Mouse (Mus musculus): Measurements from ENCODE around the gene Slco2b1. TPM values are rescaled to one million over a fixed set of nuclear protein-coding genes. Genes with fewer than 3 reads are reported as not detected.

Slco2b1 gene
- polyA plus RNA-seq, 1 experiment from 2014 or later = 6.7 TPM

DNA sequence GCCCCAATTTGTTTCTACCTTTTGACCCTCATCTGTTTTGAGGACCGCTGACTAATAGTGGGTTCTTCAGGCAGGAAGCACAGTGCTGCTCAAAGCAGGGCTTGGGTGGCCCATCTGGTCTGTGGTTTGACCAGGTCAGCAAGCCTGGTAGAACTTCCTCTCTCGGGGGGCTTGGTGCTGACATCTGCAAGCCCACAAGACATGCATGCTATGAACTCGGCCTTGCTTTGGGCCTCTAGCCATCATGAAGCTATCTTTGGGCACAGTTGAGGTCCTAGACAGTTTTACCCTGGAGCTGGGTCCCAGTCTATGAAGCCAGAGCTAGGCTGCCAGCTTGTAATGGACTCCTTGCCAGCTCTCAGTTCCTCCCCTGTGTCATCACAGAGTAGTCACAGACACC, 36.2 kb downstream of the Slco2b1 start:
- ATAC-seq = no peak
- Histone ChIP-seq H3K36me3 (ENCODE audit: control insufficient read depth, insufficient read depth, low read length) (no peaks in the 10 kb centered on the region), H3K9ac (ENCODE audit: low read depth, low read length) (no peak overlapping the region), H3K9me3 (ENCODE audit: control insufficient read depth, low read length) (no peaks in the 10 kb centered on the region), H3K4me2 (ENCODE audit: low read length) (no peak overlapping the region), H3K27ac (ENCODE audit: low read depth, low read length) (no peak overlapping the region), H3K27me3 (replicated peaks; ENCODE audit: control insufficient read depth, insufficient read depth, low read length) (no peaks in the 10 kb centered on the region), H3K4me1 (ENCODE audit: control insufficient read depth, insufficient read depth, low read depth, low read length) (no peaks in the 10 kb centered on the region), H3K4me3 (ENCODE audit: low read length) (no peak overlapping the region)
- WGBS = 86% methylated on average over 3 of the region's 3 CpGs

DNA sequence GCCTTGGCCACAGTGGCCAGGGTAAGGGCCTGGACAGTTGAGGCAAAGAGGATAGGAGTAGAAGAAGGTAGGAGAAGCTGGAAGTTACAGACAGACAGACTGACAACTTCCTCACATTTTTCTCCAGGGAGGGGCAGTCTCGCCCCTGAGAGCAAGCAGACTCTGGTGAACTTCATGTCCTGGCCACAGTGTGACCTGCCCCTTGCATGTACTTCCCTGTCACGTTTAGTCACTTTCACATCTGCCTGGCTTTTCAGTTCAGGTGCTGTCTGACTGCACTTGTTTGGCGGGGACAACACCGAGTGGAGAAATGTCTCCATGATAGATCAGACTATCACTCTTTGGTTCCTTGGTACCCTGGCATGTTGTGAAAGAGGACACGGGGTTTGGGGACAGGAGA, 36.9 kb downstream of the Slco2b1 start:
- Histone ChIP-seq H3K4me2 (ENCODE audit: low read length) (no peak overlapping the region), H3K36me3 (ENCODE audit: control insufficient read depth, insufficient read depth, low read length) (no peaks in the 10 kb centered on the region), H3K9me3 (ENCODE audit: control insufficient read depth, low read length) (no peaks in the 10 kb centered on the region), H3K27me3 (replicated peaks; ENCODE audit: control insufficient read depth, insufficient read depth, low read length) (no peaks in the 10 kb centered on the region), H3K9ac (ENCODE audit: low read depth, low read length) (no peak overlapping the region), H3K27ac (ENCODE audit: low read depth, low read length) (no peak overlapping the region; the same call in 1 of the 2 replicates), H3K4me1 (ENCODE audit: control insufficient read depth, insufficient read depth, low read depth, low read length) (no peaks in the 10 kb centered on the region), H3K4me3 (ENCODE audit: low read length) (no peak overlapping the region)
- no peak for ATAC-seq
- 86% methylated on average over 5 of the region's 5 CpGs for WGBS

DNA sequence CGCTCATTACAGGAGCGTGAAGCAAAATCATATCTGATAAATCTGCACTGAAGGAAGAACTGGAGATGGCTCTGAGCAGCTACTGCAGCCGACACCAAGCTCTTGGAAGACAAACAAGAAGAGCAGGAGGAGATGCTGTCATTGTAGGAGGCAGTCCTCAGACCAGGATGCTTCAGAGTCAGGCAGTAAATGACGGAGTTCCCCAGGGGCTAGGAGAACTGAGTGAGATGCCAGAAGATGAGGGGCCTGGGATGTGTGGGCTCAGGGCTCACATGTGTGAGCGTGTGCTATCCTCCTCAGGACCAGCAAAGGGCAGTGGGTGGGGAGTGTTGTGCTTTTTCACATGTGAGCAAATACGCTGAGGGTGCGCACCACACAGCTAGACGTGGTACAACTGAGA, 38.0 kb downstream of the Slco2b1 start:
- ATAC-seq = no peak
- Histone ChIP-seq H3K4me1 (ENCODE audit: control insufficient read depth, insufficient read depth, low read depth, low read length) (no peaks in the 10 kb centered on the region), H3K27me3 (replicated peaks; ENCODE audit: control insufficient read depth, insufficient read depth, low read length) (no peaks in the 10 kb centered on the region), H3K9ac (ENCODE audit: low read depth, low read length) (no peak overlapping the region), H3K36me3 (ENCODE audit: control insufficient read depth, insufficient read depth, low read length) (no peaks in the 10 kb centered on the region), H3K27ac (ENCODE audit: low read depth, low read length) (no peak overlapping the region), H3K4me3 (ENCODE audit: low read length) (no peak overlapping the region), H3K9me3 (ENCODE audit: control insufficient read depth, low read length) (no peaks in the 10 kb centered on the region), H3K4me2 (ENCODE audit: low read length) (no peak overlapping the region)
- 74% methylated on average over 8 of the region's 8 CpGs for WGBS

DNA sequence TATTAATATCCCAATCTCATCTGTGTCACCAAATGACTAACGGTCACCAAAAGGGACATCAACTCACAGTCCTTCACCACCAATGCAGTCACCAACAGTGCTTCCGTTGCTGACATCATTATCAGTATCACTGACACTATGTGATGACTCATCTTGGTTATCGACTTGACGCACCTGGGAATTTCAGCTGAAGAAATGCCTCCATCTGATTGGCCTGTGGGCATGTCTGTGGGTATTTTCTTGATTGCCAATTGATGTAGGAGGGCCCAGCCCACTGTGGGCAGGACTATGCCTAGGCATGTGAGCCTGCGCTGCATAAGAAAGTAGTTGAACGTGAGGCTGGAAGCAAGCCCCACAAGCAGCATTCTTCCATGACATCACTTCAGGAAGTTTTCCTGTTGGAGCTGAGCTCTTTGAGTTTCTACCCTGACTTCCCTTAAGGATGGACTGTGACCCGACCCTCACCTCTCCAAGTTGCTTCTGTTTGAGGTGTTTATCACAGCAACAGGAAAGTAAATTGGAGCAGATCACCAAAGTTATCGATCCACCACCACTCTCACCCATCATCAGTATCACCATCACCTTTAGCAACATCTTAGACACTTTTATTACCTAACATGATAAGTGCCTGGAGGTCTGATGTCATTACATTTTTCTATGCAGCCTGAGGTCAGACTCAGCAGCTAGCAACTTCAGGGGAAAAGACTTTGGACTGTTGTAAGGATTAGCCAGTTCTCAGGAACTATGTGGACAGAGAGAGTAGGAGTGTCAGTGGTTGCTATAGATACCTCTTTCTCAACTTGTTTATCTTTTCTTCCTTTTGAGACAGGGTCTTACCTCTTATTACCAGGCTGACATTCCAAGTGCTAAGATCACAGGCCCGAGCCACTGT, 39.4 kb downstream of the Slco2b1 start:
- WGBS = 87% methylated on average over 9 of the region's 9 CpGs
- Histone ChIP-seq H3K9ac (ENCODE audit: low read depth, low read length) (no peak overlapping the region), H3K4me3 (ENCODE audit: low read length) (no peak overlapping the region), H3K36me3 (ENCODE audit: control insufficient read depth, insufficient read depth, low read length) (no peaks in the 10 kb centered on the region), H3K4me2 (ENCODE audit: low read length) (no peak overlapping the region), H3K4me1 (ENCODE audit: control insufficient read depth, insufficient read depth, low read depth, low read length) (no peaks in the 10 kb centered on the region), H3K27ac (ENCODE audit: low read depth, low read length) (no peak overlapping the region), H3K27me3 (replicated peaks; ENCODE audit: control insufficient read depth, insufficient read depth, low read length) (no peaks in the 10 kb centered on the region), H3K9me3 (ENCODE audit: control insufficient read depth, low read length) (no peaks in the 10 kb centered on the region)
- ATAC-seq = no peak

DNA sequence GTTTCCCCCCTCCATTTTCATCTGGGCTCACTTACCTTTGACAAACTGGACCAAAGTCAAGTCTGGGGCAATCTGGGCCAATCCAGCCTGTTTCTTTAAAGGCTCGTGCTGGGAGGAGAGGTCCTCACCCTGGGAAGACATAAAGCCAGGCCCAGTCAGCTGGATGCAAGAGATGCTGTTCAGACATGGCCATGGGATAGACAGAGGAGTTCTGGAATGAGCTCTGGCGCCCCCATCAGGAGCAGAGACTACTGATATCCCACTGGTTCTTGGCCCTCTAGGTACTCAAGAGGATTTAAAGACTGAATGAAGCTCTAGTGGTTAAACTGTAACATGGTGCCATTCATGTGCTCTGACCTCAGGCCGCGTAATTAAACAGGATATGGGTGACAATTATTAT, 40.2 kb downstream of the Slco2b1 start:
- H3K27ac ChIP-seq (ENCODE audit: low read depth, low read length) = no peak overlapping the region
- WGBS = 74% methylated on average over 4 of the region's 4 CpGs
- ATAC-seq = no peak
- no peak overlapping the region for H3K4me2 ChIP-seq (ENCODE audit: low read length)
- no peaks in the 10 kb centered on the region for H3K4me1 ChIP-seq (ENCODE audit: control insufficient read depth, insufficient read depth, low read depth, low read length)
- no peaks in the 10 kb centered on the region for H3K9me3 ChIP-seq (ENCODE audit: control insufficient read depth, low read length)
- no peaks in the 10 kb centered on the region for H3K36me3 ChIP-seq (ENCODE audit: control insufficient read depth, insufficient read depth, low read length)
- H3K4me3 ChIP-seq (ENCODE audit: low read length) = no peak overlapping the region
- H3K27me3 ChIP-seq (replicated peaks; ENCODE audit: control insufficient read depth, insufficient read depth, low read length) = no peaks in the 10 kb centered on the region
- no peak overlapping the region for H3K9ac ChIP-seq (ENCODE audit: low read depth, low read length)

DNA sequence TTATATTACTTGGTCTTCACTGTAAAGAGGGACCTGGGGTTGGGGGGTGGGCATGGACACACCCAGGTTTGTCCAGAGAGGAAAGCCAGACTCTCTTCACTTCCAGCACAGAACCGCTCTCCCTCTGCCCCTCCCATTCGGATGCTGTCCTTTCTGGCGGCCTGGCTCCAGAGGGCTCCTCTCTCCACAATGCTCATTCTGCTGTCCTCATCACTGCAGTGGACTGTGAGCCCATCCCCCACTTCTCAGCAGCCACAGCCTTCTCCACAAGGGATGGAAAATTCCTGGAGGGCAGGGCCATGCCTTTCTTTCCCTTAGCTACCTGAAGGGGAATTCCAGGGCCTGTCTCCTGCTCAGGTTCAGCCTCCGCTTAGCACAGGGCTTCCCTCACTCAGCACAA, 42.3 kb downstream of the Slco2b1 start:
- Histone ChIP-seq H3K27me3 (replicated peaks; ENCODE audit: control insufficient read depth, insufficient read depth, low read length) (no peaks in the 10 kb centered on the region), H3K9ac (ENCODE audit: low read depth, low read length) (no peak overlapping the region), H3K4me3 (ENCODE audit: low read length) (no peak overlapping the region), H3K27ac (ENCODE audit: low read depth, low read length) (no peak overlapping the region), H3K4me2 (ENCODE audit: low read length) (no peak overlapping the region), H3K9me3 (ENCODE audit: control insufficient read depth, low read length) (no peaks in the 10 kb centered on the region), H3K4me1 (ENCODE audit: control insufficient read depth, insufficient read depth, low read depth, low read length) (0 out of 2 replicates have a peak, but pooled peaks cover 2% of the 10 kb centered on the region), H3K36me3 (ENCODE audit: control insufficient read depth, insufficient read depth, low read length) (no peaks in the 10 kb centered on the region)
- WGBS = 26% methylated on average over 4 of the region's 4 CpGs
- ATAC-seq = no peak

DNA sequence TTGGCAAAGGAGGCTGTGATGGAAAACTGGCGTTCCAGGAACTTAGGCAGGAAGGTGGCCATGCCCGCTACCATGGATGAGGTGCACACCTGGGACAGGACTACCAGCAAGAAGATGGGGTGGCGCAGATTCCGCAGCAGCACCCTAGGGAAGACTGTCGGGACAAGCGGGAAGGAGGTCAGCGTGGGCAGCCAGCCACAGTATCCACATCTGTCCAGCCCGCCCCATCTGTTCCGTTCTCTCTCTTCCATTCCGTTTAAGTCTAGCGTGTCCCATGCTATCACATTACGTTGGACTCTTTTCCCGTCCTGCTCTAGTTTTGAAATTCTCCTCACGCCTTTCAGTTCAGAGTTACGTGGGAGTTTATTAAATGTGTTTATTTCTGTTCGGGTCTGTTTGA, 44.0 kb downstream of the Slco2b1 start:
- no peak for ATAC-seq
- H3K4me2 ChIP-seq (ENCODE audit: low read length) = no peak overlapping the region
- 88% methylated on average over 16 of the region's 16 CpGs for WGBS
- H3K27ac ChIP-seq (ENCODE audit: low read depth, low read length) = no peak overlapping the region
- H3K27me3 ChIP-seq (replicated peaks; ENCODE audit: control insufficient read depth, insufficient read depth, low read length) = no peaks in the 10 kb centered on the region
- H3K36me3 ChIP-seq (ENCODE audit: control insufficient read depth, insufficient read depth, low read length) = no peaks in the 10 kb centered on the region
- H3K9ac ChIP-seq (ENCODE audit: low read depth, low read length) = no peak overlapping the region
- no peak overlapping the region for H3K4me3 ChIP-seq (ENCODE audit: low read length)
- H3K9me3 ChIP-seq (ENCODE audit: control insufficient read depth, low read length) = no peaks in the 10 kb centered on the region
- H3K4me1 ChIP-seq (ENCODE audit: control insufficient read depth, insufficient read depth, low read depth, low read length) = 0 out of 2 replicates have a peak, but pooled peaks cover 2% of the 10 kb centered on the region

DNA sequence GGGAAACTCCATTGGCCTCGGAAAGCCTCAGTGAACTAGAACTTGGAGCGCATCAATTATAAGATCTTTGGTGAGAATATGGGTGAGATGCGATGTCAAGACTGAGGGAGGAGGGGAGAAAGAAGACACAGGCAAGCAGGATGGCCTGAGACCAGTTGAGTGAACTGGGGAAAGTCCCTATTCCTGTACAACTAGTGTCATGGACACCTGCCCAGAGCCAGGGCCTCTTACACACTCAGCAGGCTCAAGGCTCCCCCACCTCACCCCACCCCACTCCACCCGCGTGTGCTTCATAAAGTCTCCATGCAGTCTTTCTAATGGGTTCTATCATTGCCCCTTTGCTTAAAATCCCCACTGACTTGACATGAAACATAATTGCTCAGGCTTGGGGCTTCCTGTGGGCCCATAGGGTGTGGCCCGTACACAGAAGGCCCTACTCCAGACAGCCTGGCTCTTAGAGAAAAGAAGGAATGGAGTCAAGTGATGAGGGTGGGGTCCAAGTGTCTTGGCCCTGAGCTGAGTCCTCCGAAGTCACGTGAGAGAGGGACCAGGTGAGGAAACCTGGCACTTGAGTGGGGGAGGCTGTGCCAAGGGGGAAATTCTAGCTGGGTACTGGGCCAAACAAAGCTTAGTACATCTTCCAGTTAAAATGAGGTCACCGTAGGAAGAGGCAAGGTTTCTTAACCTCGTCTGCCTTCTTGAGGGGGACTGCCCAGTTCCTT, 45.2 kb downstream of the Slco2b1 start:
- Histone ChIP-seq H3K27me3 (replicated peaks; ENCODE audit: control insufficient read depth, insufficient read depth, low read length) (no peaks in the 10 kb centered on the region), H3K9ac (ENCODE audit: low read depth, low read length) (no peak overlapping the region), H3K4me3 (ENCODE audit: low read length) (no peak overlapping the region), H3K9me3 (ENCODE audit: control insufficient read depth, low read length) (no peaks in the 10 kb centered on the region), H3K27ac (ENCODE audit: low read depth, low read length) (no peak overlapping the region), H3K36me3 (ENCODE audit: control insufficient read depth, insufficient read depth, low read length) (no peaks in the 10 kb centered on the region), H3K4me2 (ENCODE audit: low read length) (no peak overlapping the region), H3K4me1 (ENCODE audit: control insufficient read depth, insufficient read depth, low read depth, low read length) (0 out of 2 replicates have a peak, but pooled peaks cover 2% of the 10 kb centered on the region)
- no peak for ATAC-seq
- WGBS = 93% methylated on average over 10 of the region's 10 CpGs

Measured in hindbrain, embryonic 16.5 days (tissue).